Mouse (Mus musculus): ENCODE measurements around the gene Cdk2ap2. TPM values are rescaled to one million over a fixed set of nuclear protein-coding genes. Genes with fewer than 3 reads are reported as not detected.
A peak's percentile ranks its signal among the peaks of the same experiment; 100 is the strongest.
"Not testable (repeated sequence)": the region's sequence is repeated elsewhere in the genome, so short reads cannot be mapped to it uniquely, and the experiment has no call there.

Gene Cdk2ap2
- polyA plus RNA-seq (2012; ENCODE audit: insufficient read depth, insufficient read length, low replicate concordance, missing spikeins), result not detected in 2 replicates

DNA sequence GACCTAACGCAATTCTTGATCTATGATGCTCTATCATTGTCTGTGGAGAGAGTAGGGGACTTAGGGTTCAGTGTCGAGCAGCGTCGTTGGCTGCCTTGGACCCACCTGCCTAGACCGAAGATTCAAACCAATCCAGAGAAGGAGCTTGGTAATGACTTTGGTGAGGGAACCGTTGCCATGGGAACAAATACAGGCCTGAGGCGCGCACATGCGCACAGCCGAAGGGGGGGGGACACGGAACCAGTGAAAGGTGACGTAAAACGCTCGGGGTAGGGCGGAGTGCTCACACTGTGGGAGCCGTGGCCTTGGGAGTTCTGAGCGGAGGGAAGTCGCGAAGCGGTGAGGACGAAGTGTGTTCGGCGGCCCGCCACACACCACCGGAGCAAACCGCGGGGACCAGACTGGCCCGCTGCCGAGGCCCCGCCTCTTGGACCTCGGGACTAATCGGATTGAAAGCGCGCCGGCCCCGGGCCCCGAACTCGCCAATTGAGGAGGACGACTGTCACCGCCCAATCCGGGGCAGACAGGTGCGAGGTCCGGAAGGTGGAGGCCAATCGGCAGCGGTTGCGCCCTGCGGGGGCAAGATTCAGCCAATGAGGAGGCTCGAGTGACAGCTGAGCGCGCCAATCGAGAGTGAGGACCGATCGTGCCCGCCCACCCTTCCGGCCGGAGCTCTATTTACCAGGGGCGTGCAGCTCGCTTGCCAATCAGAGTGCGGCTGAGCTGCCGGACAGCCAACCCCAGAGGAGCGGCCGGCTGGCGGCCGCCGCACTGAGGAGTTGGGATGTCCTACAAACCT is at the start of gene Cdk2ap2:
TSS of gene Cdk2ap2 (plus strand) at position 541 of the 799 bp plus-strand sequence.
- WGBS, result under 1% methylated on average over 65 of the region's 65 CpGs
- peak within 1 kb of the TSS; percentile 66 for H3K4me3 ChIP-seq (ENCODE audit: insufficient read depth, low read depth, low read length)
- H3K27ac ChIP-seq (ENCODE audit: insufficient read depth, low read depth, low read length), result peak within 1 kb of the TSS; percentile 93
- 0 out of 2 replicates have a peak, but pooled peaks have one; percentile 2 for TF ChIP-seq CTCF (IDR thresholded peaks at IDR 0.05; ENCODE audit: insufficient read depth, low read depth, low read length)
- peak; percentile 52 for TF ChIP-seq POLR2A (IDR thresholded peaks at IDR 0.05; ENCODE audit: insufficient read depth, low read depth, low read length)
- H3K4me1 ChIP-seq (ENCODE audit: control insufficient read depth, insufficient read depth, low read length), result peaks cover 35% of the 10 kb centered on the region

DNA sequence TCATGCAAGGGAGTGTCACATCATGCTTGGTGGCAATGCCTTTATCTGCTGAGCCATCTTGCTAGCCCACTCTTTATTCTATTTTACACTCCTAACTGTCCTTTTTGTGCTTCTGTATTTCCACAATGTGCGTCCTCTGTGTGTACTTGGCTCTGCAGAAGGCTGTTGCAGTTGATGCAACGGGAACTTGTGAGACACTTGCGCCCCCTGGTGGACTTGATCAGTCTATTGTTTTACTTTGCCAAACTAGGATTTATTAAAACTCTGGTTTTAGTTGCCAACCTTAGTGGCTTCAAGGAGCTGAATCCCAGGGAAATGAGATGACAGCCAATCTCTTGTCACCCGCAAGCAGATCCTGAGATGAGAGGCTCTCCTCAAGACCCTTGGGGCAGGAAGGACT is 49.1 kb upstream of the Cdk2ap2 start:
- Histone ChIP-seq H3K27ac (ENCODE audit: insufficient read depth, low read depth, low read length) (no peak overlapping the region), H3K4me3 (ENCODE audit: insufficient read depth, low read depth, low read length) (no peak overlapping the region), H3K4me1 (ENCODE audit: control insufficient read depth, insufficient read depth, low read length) (peaks cover 5% of the 10 kb centered on the region)
- WGBS, result 9% methylated on average over 4 of the region's 4 CpGs
- TF ChIP-seq POLR2A (IDR thresholded peaks at IDR 0.05; ENCODE audit: insufficient read depth, low read depth, low read length) (no peak), CTCF (IDR thresholded peaks at IDR 0.05; ENCODE audit: insufficient read depth, low read depth, low read length) (no peak)

DNA sequence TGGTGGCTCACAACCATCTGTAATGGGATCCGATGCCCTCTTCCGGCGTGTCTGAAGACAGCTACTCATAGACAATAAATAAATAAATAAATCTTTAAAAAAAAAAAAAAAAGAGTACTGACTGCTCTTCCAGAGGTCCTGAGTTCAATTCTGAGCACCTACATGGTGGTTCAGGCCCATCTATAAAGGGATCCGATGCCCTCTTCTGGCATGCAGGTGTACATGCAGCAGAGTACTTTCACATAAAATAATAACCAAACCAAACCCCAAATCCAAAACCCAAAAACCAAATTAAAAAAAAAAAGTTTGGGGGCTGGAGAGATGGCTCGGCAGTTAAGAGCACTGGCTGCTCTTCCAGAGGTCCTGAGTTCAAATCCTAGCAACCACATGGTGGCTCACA is 47.9 kb upstream of the Cdk2ap2 start:
- 84% methylated on average over 5 of the region's 5 CpGs for WGBS
- H3K4me3 ChIP-seq (ENCODE audit: insufficient read depth, low read depth, low read length); H3K27ac ChIP-seq (ENCODE audit: insufficient read depth, low read depth, low read length); H3K4me1 ChIP-seq (ENCODE audit: control insufficient read depth, insufficient read depth, low read length): not testable (repeated sequence)

DNA sequence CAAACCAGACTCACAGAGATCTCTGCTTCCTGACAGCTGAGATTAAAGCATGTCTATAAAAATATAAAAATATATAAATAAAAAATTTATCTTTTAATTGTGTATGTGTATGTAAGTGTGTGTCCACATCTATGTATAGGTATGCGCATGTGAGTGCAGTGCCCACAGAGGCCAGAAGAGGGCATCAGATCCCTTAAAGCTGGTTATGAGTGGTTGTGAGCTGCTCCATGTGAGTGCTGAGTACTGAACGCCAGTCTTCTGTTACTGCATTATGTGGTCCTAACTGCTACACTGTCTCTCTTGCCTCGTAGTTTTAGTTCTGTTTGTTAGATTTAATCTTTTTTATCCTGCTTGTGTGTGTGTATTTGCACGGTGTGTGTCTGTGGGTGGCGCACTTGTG is 46.0 kb upstream of the Cdk2ap2 start:
- Histone ChIP-seq H3K4me3 (ENCODE audit: insufficient read depth, low read depth, low read length) (no peak overlapping the region), H3K27ac (ENCODE audit: insufficient read depth, low read depth, low read length) (no peak overlapping the region), H3K4me1 (ENCODE audit: control insufficient read depth, insufficient read depth, low read length) (0 out of 2 replicates have a peak, but pooled peaks cover 2% of the 10 kb centered on the region)
- TF ChIP-seq POLR2A (IDR thresholded peaks at IDR 0.05; ENCODE audit: insufficient read depth, low read depth, low read length) (no peak), CTCF (IDR thresholded peaks at IDR 0.05; ENCODE audit: insufficient read depth, low read depth, low read length) (no peak)
- WGBS, result 93% methylated on average over 5 of the region's 5 CpGs

GRCm38 (mm10) chr19:4051741-4052515 is 45.1 kb upstream of the Cdk2ap2 start:
- Histone ChIP-seq H3K4me1 (ENCODE audit: control insufficient read depth, insufficient read depth, low read length) (no peaks in the 10 kb centered on the region), H3K4me3 (ENCODE audit: insufficient read depth, low read depth, low read length) (no peak overlapping the region), H3K27ac (ENCODE audit: insufficient read depth, low read depth, low read length) (no peak overlapping the region)
- TF ChIP-seq CTCF (IDR thresholded peaks at IDR 0.05; ENCODE audit: insufficient read depth, low read depth, low read length), result peak; percentile 78
- TF ChIP-seq POLR2A (IDR thresholded peaks at IDR 0.05; ENCODE audit: insufficient read depth, low read depth, low read length), result no peak
- WGBS, result 52% methylated on average over 10 of the region's 10 CpGs

DNA sequence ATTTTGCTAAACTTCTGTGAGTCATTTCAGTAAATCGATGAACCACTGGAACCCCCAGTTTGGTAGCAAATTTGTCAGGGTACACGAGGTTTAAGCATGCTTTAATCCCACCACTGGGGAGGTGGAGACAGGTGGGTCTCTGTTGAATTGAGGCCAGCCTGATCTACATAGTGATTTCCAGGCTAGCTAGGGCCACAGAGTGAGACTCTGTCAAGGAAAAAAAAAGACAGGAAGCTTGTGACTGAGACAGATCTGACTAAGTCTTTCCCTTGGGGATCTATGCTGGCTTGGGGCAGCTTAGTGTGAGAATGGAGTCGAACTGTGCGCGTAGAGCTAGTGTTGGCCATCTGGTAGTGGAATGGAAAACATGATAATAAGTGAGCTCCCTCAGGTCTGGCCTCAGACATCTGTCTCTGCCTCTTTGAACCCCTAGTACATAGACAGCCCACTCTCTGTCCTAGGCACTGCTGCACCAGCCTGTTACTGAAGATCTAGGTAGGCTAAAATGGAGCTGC is 44.4 kb upstream of the Cdk2ap2 start:
- TF ChIP-seq POLR2A (IDR thresholded peaks at IDR 0.05; ENCODE audit: insufficient read depth, low read depth, low read length), result no peak
- no peak for TF ChIP-seq CTCF (IDR thresholded peaks at IDR 0.05; ENCODE audit: insufficient read depth, low read depth, low read length)
- 87% methylated on average over 5 of the region's 5 CpGs for WGBS
- no peak overlapping the region for H3K4me3 ChIP-seq (ENCODE audit: insufficient read depth, low read depth, low read length)
- H3K27ac ChIP-seq (ENCODE audit: insufficient read depth, low read depth, low read length), result no peak overlapping the region
- no peaks in the 10 kb centered on the region for H3K4me1 ChIP-seq (ENCODE audit: control insufficient read depth, insufficient read depth, low read length)

DNA sequence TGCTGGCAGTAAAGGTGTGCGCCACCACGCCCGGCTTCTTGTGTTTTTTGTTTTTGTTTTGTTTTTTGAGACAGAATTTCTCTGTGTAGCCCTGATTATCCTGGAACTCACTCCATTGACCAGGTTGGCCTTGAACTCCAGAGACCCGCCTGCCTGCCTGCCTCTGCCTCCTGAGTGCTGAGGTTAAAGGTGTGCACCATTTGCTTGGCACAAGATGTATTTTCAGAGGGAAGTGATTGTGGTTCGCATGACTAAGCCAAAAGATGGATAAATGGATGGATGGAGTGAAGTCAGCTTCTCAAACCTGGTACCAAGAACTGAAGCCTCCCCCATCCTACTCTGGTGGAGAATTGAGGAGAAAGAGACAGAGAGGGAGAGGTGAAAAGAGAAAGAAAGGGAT is 42.4 kb upstream of the Cdk2ap2 start:
- Histone ChIP-seq H3K4me3 (ENCODE audit: insufficient read depth, low read depth, low read length) (no peak overlapping the region), H3K4me1 (ENCODE audit: control insufficient read depth, insufficient read depth, low read length) (no peaks in the 10 kb centered on the region), H3K27ac (ENCODE audit: insufficient read depth, low read depth, low read length) (no peak overlapping the region)
- TF ChIP-seq POLR2A (IDR thresholded peaks at IDR 0.05; ENCODE audit: insufficient read depth, low read depth, low read length) (no peak), CTCF (IDR thresholded peaks at IDR 0.05; ENCODE audit: insufficient read depth, low read depth, low read length) (no peak)
- WGBS, result 93% methylated on average over 5 of the region's 5 CpGs

DNA sequence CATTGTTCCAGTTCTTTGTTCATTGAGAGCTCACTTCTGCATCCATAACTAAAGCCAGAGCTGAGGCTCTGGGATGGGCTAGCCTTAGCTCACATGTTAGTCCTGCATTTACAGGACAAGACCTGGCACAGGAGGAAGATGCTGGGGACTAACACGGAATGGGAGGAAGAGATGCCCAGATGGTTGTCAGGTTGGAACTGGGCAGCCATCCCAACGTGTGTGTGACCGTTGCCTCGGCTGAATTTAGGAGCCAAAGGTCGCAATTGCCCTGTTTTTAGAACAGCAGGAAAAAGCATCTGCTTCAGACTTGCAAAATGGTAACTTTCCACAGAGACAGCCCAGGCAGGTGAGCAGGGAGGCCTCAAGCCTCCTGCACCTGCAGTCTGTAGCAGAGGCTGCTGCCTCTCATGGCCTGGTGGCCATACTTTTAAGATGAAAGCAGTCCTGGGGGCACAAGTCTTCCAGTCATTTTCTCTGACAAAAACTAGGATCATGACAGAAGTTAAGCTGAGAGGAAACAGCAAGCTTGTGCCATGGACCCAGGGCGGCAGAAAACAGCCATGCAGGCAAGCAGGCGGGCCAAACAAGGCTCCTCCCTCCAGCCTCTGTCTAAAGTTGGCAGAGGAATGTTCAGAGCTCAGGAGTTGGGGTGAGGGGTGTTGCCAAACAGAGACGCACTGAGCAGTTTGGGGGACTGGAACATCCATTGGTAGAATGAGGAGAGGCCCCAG is 41.6 kb upstream of the Cdk2ap2 start:
- no peak for TF ChIP-seq CTCF (IDR thresholded peaks at IDR 0.05; ENCODE audit: insufficient read depth, low read depth, low read length)
- TF ChIP-seq POLR2A (IDR thresholded peaks at IDR 0.05; ENCODE audit: insufficient read depth, low read depth, low read length), result no peak
- 74% methylated on average over 8 of the region's 8 CpGs for WGBS
- H3K4me3 ChIP-seq (ENCODE audit: insufficient read depth, low read depth, low read length), result no peak overlapping the region
- H3K4me1 ChIP-seq (ENCODE audit: control insufficient read depth, insufficient read depth, low read length), result no peaks in the 10 kb centered on the region
- H3K27ac ChIP-seq (ENCODE audit: insufficient read depth, low read depth, low read length), result no peak overlapping the region

Measured in olfactory bulb, adult 2 months (tissue).